Mouse (Mus musculus) small intestine, adult 2 months (tissue): ENCODE results near the gene Olfr543. TPM values are rescaled to one million over a fixed set of nuclear protein-coding genes. Genes with fewer than 3 reads are reported as not detected.

ENCODE experiments used
- H3K27ac ChIP-seq: fragments of 200-500 bp; 2 replicates; pipeline ENCODE4 v1.5.1; 2012; ENCODE audit warnings: low read depth, low read length, control low read depth, inconsistent platforms; ENCODE audit not compliant: insufficient read depth
- H3K27me3 ChIP-seq: fragments of 200-500 bp; 2 replicates; pipeline ENCODE4 v1.6.1; 2012; ENCODE audit warnings: mild to moderate bottlenecking, moderate library complexity, low read length, inconsistent platforms; ENCODE audit not compliant: control insufficient read depth, insufficient read depth
- H3K36me3 ChIP-seq: fragments of 200-500 bp; 2 replicates; pipeline ENCODE4 v1.6.1; 2012; ENCODE audit warnings: mild to moderate bottlenecking, low read length, control low read depth, inconsistent platforms; ENCODE audit not compliant: control insufficient read depth, insufficient read depth
- H3K4me1 ChIP-seq: fragments of 200-500 bp; 2 replicates; pipeline ENCODE4 v1.6.1; 2012; ENCODE audit warnings: low read length, inconsistent platforms, mixed read lengths; ENCODE audit not compliant: control insufficient read depth, insufficient read depth, insufficient read length
- H3K4me3 ChIP-seq: fragments of 200-500 bp; 2 replicates; pipeline ENCODE4 v1.5.1; 2012; ENCODE audit warnings: low read depth, mild to moderate bottlenecking, control low read depth, inconsistent platforms, low read length, moderate library complexity
- CTCF ChIP-seq: fragments of 200-500 bp; IDR thresholded peaks from 2 replicates; pipeline ENCODE4 v1.5.1; 2012; ENCODE audit warnings: low read depth, mild to moderate bottlenecking, control low read depth, inconsistent platforms, low read length, moderate library complexity, mixed read lengths; ENCODE audit not compliant: insufficient replicate concordance, insufficient read length; ENCODE audit errors: extremely low read depth
- POLR2A ChIP-seq: fragments of 200-500 bp; IDR thresholded peaks from 2 replicates; pipeline ENCODE4 v1.6.1; 2012; ENCODE audit warnings: low read depth, mild to moderate bottlenecking, control low read depth, inconsistent platforms, low read length, moderate library complexity
- WGBS: fragments of 180-500 bp; shearing (Covaris S2); methylation state at CpG from one replicate; pipeline ENCODE4 v1.1.7; 2018; 5-methylcytosine and 5-hydroxymethylcytosine counted together
- polyA plus RNA-seq: library from polyadenylated mRNA; depleted of rRNA; stranded (reverse); fragments of >200 nt; gene quantifications from 2 replicates; pipeline ENCODE4 v1.2.3, GENCODE M21; 2012; rRNA removed

Olfr543 gene
- polyA plus RNA-seq: not detected in 2 replicates

DNA sequence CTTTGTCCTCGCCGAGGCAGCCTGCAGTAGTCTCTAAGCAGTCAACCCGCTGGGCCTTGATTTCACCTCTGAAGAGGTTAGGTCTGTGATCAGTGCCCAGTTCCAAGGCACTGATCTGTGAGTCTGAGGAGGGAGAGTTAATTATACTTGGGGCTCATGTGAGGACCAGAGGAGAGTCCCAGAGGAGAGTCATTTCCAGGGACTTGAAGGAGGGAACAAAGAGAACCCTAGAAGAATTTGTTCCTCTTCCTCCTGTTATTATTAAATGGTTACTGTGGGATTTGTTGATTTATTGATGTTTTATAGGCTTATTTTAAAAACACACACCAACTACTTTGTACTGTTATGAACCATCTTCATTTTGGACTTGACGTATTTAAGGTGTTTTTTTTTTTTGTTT lies at the start of gene Olfr543:
Gene Olfr543 (minus strand): TSS at position 101 of the 400 bp plus-strand sequence.
- no peak for TF ChIP-seq POLR2A
- TF ChIP-seq CTCF: no peak
- Histone ChIP-seq H3K4me3 (no peak within 1 kb of the TSS), H3K4me1 (peaks cover 6% of the 10 kb centered on the region; the same call in 1 of the 2 replicates), H3K36me3 (no peaks in the 10 kb centered on the region), H3K27ac (no peak within 1 kb of the TSS), H3K27me3 (no peaks in the 10 kb centered on the region)
- WGBS: 92% methylated on average over 4 of the region's 4 CpGs

DNA sequence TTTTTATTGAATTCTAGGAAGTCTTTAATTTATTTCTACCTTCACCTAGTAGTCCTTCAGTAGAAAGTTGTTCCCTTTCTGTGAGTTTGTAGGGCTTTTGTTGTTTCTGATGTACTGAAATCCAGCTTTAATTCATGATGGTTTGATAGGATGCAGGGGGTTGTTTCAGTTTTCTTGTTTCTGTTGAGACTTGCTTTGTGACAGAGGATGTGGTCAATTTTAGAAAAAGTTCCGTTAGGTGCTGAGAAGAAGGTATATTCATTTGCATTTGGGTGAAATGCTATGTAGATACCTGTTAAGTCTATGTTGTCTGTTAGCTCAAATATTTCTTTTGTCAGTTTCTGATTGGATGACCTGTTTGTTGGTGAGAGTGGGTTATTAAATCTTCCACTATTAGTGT lies 47.6 kb upstream of the Olfr543 start:
- H3K27ac ChIP-seq: no peak overlapping the region
- no peak for TF ChIP-seq CTCF
- H3K27me3 ChIP-seq: no peaks in the 10 kb centered on the region; the same call in 1 of the 2 replicates
- H3K4me3 ChIP-seq: no peak overlapping the region
- no peaks in the 10 kb centered on the region for H3K36me3 ChIP-seq
- 65% methylated on average over 1 of the region's 1 CpGs for WGBS
- H3K4me1 ChIP-seq: no peaks in the 10 kb centered on the region

DNA sequence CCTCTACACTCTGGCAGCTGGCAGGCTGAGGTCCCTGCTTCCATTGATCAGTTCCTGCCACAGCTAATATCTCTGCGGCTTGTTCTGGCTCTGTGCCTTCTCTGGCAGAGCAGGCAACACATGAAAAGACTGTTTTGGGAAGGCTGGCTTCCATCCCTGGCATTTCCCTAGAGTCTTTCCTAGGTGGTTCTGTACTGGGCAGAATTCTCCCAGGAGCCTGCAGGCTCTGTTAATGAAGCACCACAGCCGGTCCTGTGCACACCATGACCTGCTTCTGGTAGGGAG lies 35.5 kb upstream of the Olfr543 start:
- H3K36me3 ChIP-seq: no peaks in the 10 kb centered on the region
- H3K4me1 ChIP-seq: no peaks in the 10 kb centered on the region; the same call in 1 of the 2 replicates
- H3K4me3 ChIP-seq: no peak overlapping the region
- H3K27me3 ChIP-seq: no peaks in the 10 kb centered on the region
- no peak overlapping the region for H3K27ac ChIP-seq
- WGBS: 58% methylated on average over 2 of the region's 2 CpGs
- no peak for TF ChIP-seq CTCF
- TF ChIP-seq POLR2A: no peak

DNA sequence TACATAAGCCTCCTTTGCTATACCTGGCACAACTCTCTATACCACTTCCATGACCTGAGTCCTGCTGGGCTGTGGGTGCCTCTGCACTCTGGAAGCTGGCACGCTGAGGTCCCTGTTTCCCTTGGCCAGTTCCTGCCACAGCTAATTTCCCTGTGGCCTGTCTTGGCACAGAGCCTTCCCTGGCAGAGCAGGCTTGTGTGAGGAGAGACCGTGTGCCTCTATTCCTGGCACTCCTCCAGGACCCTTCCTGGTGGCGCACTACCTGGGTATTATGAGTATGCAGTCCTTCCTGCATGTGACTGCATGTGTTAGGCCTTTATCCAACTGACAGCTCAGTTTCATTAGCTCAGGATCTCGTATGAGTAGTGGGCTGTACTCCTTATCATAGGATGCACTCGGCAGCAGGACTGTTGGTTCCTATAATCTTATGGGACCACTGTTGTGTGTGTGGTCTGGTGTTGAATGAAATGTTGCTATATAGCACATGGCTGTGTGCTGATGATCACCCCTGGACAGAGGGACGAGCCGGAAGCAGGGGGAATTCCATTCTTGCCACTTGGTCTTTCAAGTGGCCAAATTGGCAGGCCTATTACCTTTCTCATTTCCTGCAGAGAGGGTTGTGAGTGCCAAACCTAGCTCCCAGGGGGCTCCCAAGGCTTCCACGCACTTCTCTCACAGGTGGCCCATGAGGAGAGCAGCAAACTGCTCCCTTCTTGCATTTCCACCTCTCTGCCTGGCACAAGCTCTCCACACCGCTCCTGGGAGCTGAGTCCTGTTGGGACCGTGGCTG lies 35.0 kb upstream of the Olfr543 start:
- no peak overlapping the region for H3K27ac ChIP-seq
- no peak overlapping the region for H3K4me3 ChIP-seq
- no peak for TF ChIP-seq CTCF
- TF ChIP-seq POLR2A: no peak
- 40% methylated on average over 10 of the region's 10 CpGs for WGBS
- no peaks in the 10 kb centered on the region for H3K36me3 ChIP-seq
- no peaks in the 10 kb centered on the region; the same call in 1 of the 2 replicates for H3K4me1 ChIP-seq
- H3K27me3 ChIP-seq: no peaks in the 10 kb centered on the region

DNA sequence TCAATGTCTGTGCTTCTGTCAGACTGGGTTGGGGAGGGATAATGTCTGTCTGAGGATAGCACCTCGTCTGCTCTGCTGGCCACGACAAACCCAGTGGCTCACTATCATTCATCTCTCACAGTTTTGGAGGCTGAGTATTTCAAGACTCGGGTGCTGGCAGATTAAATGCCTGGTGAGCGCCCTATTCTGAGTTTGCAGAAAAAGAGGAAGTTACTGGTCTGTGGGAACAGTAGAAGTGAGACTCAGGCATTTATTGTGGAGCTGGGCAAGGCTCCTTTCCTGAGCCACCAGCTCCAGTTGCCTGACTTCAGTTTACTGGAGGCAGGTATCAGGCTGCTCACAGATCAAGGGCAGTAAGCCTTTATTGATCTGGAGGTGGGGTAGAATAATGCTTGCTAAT lies 32.7 kb upstream of the Olfr543 start:
- TF ChIP-seq CTCF (no peak), POLR2A (no peak)
- Histone ChIP-seq H3K4me3 (no peak overlapping the region), H3K4me1 (no peaks in the 10 kb centered on the region; the same call in 1 of the 2 replicates), H3K27ac (no peak overlapping the region), H3K27me3 (no peaks in the 10 kb centered on the region), H3K36me3 (no peaks in the 10 kb centered on the region)
- 71% methylated on average over 4 of the region's 4 CpGs for WGBS

DNA sequence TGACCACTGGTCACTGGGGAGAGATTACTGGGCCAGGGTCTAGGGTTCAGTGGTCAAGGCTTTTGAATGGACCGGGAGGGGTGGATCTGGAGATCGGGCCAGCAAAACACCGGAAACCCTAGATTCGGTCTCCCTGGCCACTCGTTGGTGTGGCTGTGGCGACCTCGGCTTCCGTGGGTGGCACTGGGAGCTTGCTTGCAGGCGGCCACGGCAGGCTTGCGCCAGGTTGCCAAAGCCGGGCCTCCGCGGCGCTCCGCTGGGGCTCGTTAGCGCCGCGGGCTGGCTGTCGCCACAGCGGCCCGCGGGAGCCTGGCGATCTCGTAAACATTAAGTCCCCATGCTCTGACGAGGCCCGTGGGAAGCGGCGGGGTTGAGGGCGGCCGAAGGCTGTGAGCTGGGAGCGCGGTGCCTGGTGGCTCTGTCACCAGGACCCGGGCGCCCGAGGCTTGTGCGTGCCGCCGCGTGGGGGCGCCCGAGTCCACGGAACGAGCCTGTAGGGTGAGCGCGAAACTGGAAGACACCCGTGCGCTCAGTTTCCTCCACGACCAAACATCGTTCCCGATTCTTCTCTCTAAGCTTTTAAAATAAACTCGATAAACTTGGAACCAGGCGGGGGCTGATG lies 31.4 kb upstream of the Olfr543 start:
- peak; percentile 78; the same call in 1 of the 2 replicates for TF ChIP-seq CTCF
- no peak for TF ChIP-seq POLR2A
- no peak overlapping the region for H3K27ac ChIP-seq
- no peaks in the 10 kb centered on the region; the same call in 1 of the 2 replicates for H3K4me1 ChIP-seq
- H3K27me3 ChIP-seq: no peaks in the 10 kb centered on the region
- WGBS: 1% methylated on average over 54 of the region's 54 CpGs
- H3K36me3 ChIP-seq: no peaks in the 10 kb centered on the region
- peak overlapping the region; percentile 55 for H3K4me3 ChIP-seq

DNA sequence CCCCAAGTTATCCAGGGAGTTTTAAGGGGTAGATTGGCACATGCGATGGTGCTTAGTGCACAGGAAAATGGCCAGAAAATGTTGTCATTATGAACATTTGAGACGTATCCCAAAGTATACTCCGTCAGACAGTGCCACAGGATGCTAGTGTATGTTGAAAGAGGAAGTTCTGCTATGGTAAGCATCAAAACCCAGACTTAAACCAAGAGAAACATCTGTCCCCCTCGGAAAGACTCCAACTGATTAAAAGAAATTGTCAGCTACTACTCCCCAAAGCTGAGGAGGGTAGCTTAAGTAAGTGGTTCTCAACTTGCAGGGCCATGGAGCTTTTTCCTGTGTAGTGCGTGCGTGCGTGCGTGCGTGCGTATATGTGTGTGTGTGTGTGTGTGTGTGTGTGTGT lies 30.4 kb upstream of the Olfr543 start:
- Histone ChIP-seq H3K4me1 (no peaks in the 10 kb centered on the region; the same call in 1 of the 2 replicates), H3K27ac (no peak overlapping the region), H3K4me3 (no peak overlapping the region), H3K27me3 (no peaks in the 10 kb centered on the region), H3K36me3 (no peaks in the 10 kb centered on the region)
- WGBS: 84% methylated on average over 10 of the region's 10 CpGs
- TF ChIP-seq POLR2A (no peak), CTCF (no peak)

DNA sequence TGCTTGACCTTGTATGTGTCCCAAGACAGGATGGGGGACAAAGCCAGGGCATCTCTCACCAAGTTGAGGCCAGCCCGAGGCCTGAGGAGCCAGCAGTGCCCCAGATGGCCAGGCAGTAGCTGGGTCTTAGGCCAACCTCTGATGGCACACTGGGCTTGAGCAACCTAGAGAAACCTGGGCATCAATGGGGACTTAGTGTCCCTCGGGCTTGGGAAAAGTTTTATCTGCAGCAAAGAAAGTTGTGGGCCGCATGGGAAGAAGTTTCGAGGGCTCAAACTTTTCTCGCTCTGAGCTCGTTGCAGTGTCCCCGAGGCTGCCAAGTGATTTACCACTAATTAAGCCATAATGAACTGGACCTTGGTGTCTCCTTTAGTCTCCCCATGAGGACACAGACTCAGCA lies 28.2 kb upstream of the Olfr543 start:
- Histone ChIP-seq H3K4me1 (no peaks in the 10 kb centered on the region; the same call in 1 of the 2 replicates), H3K27me3 (no peaks in the 10 kb centered on the region), H3K27ac (no peak overlapping the region), H3K4me3 (no peak overlapping the region), H3K36me3 (no peaks in the 10 kb centered on the region)
- TF ChIP-seq CTCF (no peak), POLR2A (no peak)
- 83% methylated on average over 7 of the region's 7 CpGs for WGBS
